Mouse (Mus musculus) cortical plate, adult 2 months (tissue): ENCODE results near the gene Slc12a5. TPM values are rescaled to one million over a fixed set of nuclear protein-coding genes. Genes with fewer than 3 reads are reported as not detected.

ENCODE experiments used
- H3K27ac ChIP-seq: fragments of 200-500 bp; 2 replicates; pipeline ENCODE4 v1.5.1; 2012; ENCODE audit warnings: low read length, control low read depth, inconsistent platforms; ENCODE audit not compliant: insufficient read depth
- H3K4me1 ChIP-seq: fragments of 200-500 bp; 2 replicates; pipeline ENCODE4 v1.6.1; 2011; ENCODE audit warnings: low read length; ENCODE audit not compliant: control insufficient read depth, insufficient read depth
- H3K4me3 ChIP-seq: fragments of 200-500 bp; 2 replicates; pipeline ENCODE4 v1.5.1; 2011; ENCODE audit warnings: mild to moderate bottlenecking, low read length, control low read depth; ENCODE audit not compliant: insufficient read depth
- CTCF ChIP-seq: fragments of 200-500 bp; IDR thresholded peaks from 2 replicates; pipeline ENCODE4 v1.5.1; 2011; ENCODE audit warnings: mild to moderate bottlenecking, control low read depth, low read length; ENCODE audit not compliant: insufficient read depth; ENCODE audit errors: extremely low read depth
- POLR2A ChIP-seq: fragments of 200-500 bp; IDR thresholded peaks from 2 replicates; pipeline ENCODE4 v1.6.1; 2011; ENCODE audit warnings: mild to moderate bottlenecking, low read length, control low read depth; ENCODE audit not compliant: insufficient read depth; ENCODE audit errors: extremely low read depth
- polyA plus RNA-seq: library from polyadenylated mRNA; depleted of rRNA; stranded (reverse); fragments of >200 nt; gene quantifications from 2 replicates; pipeline ENCODE4 v1.2.3, GENCODE M21; 2012

Slc12a5 gene
- polyA plus RNA-seq, 1 experiment, result 396 TPM

- H3K27ac ChIP-seq, result no peak overlapping the region
- H3K4me3 ChIP-seq, result no peak overlapping the region
- no peaks in the 10 kb centered on the region for H3K4me1 ChIP-seq
- no peak for TF ChIP-seq POLR2A
- TF ChIP-seq CTCF, result no peak
Observed at GRCm38 (mm10) chr2:165009581-165009980, 49.0 kb downstream of the Slc12a5 start.

DNA sequence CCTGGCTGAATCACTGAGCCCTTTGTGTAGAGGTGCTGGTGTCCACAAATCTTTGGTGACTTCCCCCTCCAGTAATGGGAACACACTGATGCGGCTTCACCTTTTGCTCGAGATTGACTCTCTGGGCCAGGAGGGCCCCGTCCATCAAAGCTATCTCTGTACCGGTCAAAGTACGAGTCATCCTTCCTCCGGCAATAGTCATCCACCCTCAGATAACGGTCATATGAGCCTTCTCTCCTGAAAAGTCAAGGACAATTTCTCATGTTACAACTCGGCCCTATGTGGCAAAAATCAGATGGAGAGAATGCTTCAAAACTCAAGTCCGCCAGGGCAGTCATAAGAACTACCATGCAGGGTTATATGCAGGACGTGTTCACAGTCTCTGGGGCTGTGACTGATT lies 49.7 kb downstream of the Slc12a5 start:
- no peak overlapping the region for H3K4me3 ChIP-seq
- no peaks in the 10 kb centered on the region for H3K4me1 ChIP-seq
- no peak for TF ChIP-seq POLR2A
- TF ChIP-seq CTCF, result no peak
- H3K27ac ChIP-seq, result no peak overlapping the region

GRCm38 (mm10) chr2:165014935-165015334 lies 54.3 kb downstream of the Slc12a5 start:
- Histone ChIP-seq H3K4me1 (no peaks in the 10 kb centered on the region; the same call in 1 of the 2 replicates), H3K4me3 (no peak overlapping the region), H3K27ac (no peak overlapping the region)
- TF ChIP-seq CTCF (no peak), POLR2A (no peak)

DNA sequence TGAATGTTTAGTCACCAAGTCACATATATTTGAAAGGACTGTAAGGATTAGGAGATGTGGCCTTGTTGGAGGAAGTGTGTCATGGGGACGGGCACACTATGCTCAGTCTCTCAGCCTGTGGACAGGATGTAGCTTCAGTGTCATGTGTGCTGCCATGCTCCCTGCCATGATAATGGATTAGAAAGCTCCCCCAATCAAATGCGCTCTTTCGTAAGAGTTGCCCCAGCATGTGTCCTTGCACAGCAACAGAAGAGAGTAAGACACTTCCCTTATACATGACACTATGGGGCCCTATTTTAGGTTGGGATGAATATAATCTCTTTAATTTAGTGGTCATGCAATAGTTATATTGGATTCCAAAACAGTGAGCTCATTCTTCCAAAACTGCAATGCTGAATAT lies 59.9 kb downstream of the Slc12a5 start:
- no peaks in the 10 kb centered on the region; the same call in 1 of the 2 replicates for H3K4me1 ChIP-seq
- no peak for TF ChIP-seq POLR2A
- TF ChIP-seq CTCF, result no peak
- no peak overlapping the region for H3K4me3 ChIP-seq
- H3K27ac ChIP-seq, result no peak overlapping the region

DNA sequence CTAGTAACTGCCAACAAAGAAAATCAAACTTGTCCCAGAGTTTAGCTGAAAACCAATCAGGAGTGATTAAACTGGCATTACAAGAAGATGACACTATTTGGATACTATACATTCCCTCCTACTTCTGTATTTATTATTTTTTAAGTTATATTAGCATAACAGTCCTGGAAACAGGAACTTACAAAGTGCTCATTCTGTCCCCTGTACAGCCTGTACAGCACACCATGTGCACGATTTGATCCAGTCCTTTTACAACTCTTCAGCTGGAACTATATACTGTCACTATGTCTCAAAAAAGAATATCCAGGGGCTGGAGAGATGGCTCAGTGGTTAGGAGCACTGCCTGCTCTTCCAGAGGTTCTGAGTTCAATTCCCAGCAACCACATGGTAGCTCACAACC lies 66.6 kb downstream of the Slc12a5 start:
- H3K27ac ChIP-seq, result no peak overlapping the region
- no peak for TF ChIP-seq CTCF
- no peak for TF ChIP-seq POLR2A
- peaks cover 3% of the 10 kb centered on the region; the same call in 1 of the 2 replicates for H3K4me1 ChIP-seq
- H3K4me3 ChIP-seq, result no peak overlapping the region

DNA sequence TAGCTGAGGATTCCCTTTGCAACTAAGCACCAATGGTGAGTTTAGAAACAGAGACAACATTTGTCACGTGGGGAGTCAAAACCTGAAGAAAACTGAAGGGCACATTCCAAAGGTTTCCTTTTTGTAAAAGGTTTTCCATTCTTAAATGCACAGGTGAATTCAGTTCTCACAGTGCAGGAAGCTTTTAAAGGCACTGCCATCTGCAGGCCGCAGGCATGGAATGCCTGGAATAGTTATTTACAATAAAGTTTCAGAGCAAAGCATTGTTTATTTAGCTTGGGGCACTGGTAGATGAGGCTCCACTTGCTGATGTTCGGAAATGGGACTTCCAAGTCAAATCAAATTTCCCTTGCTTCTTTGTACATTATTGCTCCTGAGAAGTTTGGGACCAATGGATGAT lies 71.9 kb downstream of the Slc12a5 start:
- H3K4me1 ChIP-seq, result peaks cover 4% of the 10 kb centered on the region; the same call in 1 of the 2 replicates
- no peak overlapping the region for H3K27ac ChIP-seq
- no peak for TF ChIP-seq POLR2A
- peak; percentile 39; the same call in 1 of the 2 replicates for TF ChIP-seq CTCF
- H3K4me3 ChIP-seq, result no peak overlapping the region; the same call in 1 of the 2 replicates

- TF ChIP-seq POLR2A (no peak), CTCF (no peak)
- H3K27ac ChIP-seq, result no peak overlapping the region
- H3K4me3 ChIP-seq, result peak overlapping the region; percentile 94
- H3K4me1 ChIP-seq, result peaks cover 4% of the 10 kb centered on the region; the same call in 1 of the 2 replicates
Observed at GRCm38 (mm10) chr2:165033306-165033705, 72.7 kb downstream of the Slc12a5 start.

GRCm38 (mm10) chr2:165034131-165035057 lies 73.8 kb downstream of the Slc12a5 start, which contains the start of gene Ncoa5:
Gene Ncoa5, minus strand, starts transcription at chr2:165034867.
- peak; percentile 43; the same call in 1 of the 2 replicates for TF ChIP-seq POLR2A
- no peak for TF ChIP-seq CTCF
- Histone ChIP-seq H3K4me1 (peaks cover 1% of the 10 kb centered on the region; the same call in 1 of the 2 replicates), H3K4me3 (peak within 1 kb of the TSS; percentile 94), H3K27ac (peak within 1 kb of the TSS; percentile 75)

DNA sequence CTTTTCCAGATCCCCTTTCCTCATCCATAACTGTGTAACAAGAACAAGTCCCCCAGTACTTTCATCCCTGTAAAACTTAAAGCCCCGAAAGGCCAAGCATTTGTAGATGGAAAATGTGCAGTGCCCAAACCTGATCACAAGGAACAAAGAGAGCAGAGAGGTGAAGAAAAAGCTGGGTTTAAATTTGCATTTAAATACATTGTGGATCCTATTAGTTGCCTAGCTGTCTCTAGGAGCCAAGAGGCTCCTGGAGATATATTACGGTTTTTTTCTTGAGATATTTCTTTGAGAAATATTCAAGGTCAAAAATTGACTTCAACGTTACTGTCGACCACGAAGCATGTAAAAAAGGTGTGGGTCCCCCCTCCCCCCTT lies 74.4 kb downstream of the Slc12a5 start:
- no peak overlapping the region; the same call in 1 of the 2 replicates for H3K27ac ChIP-seq
- peaks cover 1% of the 10 kb centered on the region; the same call in 1 of the 2 replicates for H3K4me1 ChIP-seq
- H3K4me3 ChIP-seq, result peak overlapping the region; percentile 94
- TF ChIP-seq POLR2A (no peak), CTCF (no peak)

DNA sequence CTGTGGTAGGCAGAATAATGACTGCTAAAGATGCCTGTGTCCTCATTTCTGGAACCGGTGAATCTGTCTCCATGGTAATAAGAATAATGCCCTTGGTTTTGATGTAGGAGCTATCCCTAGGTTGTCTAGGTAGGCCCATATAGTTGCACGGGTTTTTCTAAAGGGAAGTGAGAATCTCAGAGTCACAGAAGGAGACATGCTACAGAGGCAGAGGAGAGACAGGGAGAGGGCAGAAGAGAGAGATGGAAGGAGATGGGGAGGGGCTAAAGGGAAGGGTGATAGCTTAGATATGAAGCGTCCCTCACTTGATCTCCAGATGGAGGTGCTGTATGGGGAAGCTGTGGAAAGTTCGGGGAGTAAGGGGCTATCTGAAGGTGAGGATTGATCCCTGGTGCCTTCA lies 76.8 kb downstream of the Slc12a5 start:
- TF ChIP-seq CTCF (no peak), POLR2A (no peak)
- peaks cover 1% of the 10 kb centered on the region; the same call in 1 of the 2 replicates for H3K4me1 ChIP-seq

More for the DNA sequence above, 76.8 kb downstream of the Slc12a5 start:
- H3K4me3 ChIP-seq, result no peak overlapping the region
- no peak overlapping the region for H3K27ac ChIP-seq
